Mouse (Mus musculus) ovary, adult 18-20 months (tissue): ENCODE data around the gene Ercc1.
A peak's percentile ranks its signal among the peaks of the same experiment; 100 is the strongest.

Source experiments
- DNase-seq: peaks from one replicate; pipeline ENCODE4 v3.0.0; 2022; ENCODE audit warnings: low spot score, mixed read lengths

Gene Ercc1

GRCm38 (mm10) chr7:19338060-19338459 is 6.5 kb upstream of the Ercc1 start:
- DNase-seq: no peak

- no peak for DNase-seq
These were observed 6.0 kb upstream of the Ercc1 start for GRCm38 (mm10) chr7:19338596-19338995.

GRCm38 (mm10) chr7:19341250-19341649 is 3.3 kb upstream of the Ercc1 start:
- DNase-seq: no peak

GRCm38 (mm10) chr7:19341761-19342409 is 2.7 kb upstream of the Ercc1 start:
- no peak for DNase-seq

- DNase-seq: no peak
These were observed 2.0 kb upstream of the Ercc1 start for GRCm38 (mm10) chr7:19342481-19343027.

- no peak for DNase-seq
These were observed 1.3 kb upstream of the Ercc1 start for GRCm38 (mm10) chr7:19343210-19343808.

GRCm38 (mm10) chr7:19344938-19345471 is 427 bp downstream of the Ercc1 start:
- peak; percentile 93 for DNase-seq

GRCm38 (mm10) chr7:19349188-19349915 is 4.8 kb downstream of the Ercc1 start:
- DNase-seq: no peak

GRCm38 (mm10) chr7:19350221-19350620 is 5.6 kb downstream of the Ercc1 start:
- DNase-seq: no peak

GRCm38 (mm10) chr7:19354991-19355390 is 10.4 kb downstream of the Ercc1 start:
- DNase-seq: no peak

- no peak for DNase-seq
These were observed 11.7 kb downstream of the Ercc1 start for GRCm38 (mm10) chr7:19356311-19356710.

- DNase-seq: no peak
These were observed 13.1 kb downstream of the Ercc1 start for GRCm38 (mm10) chr7:19357381-19358375.

GRCm38 (mm10) chr7:19358634-19359033 is 14.1 kb downstream of the Ercc1 start:
- no peak for DNase-seq

- peak; percentile 71 for DNase-seq
These were observed 14.8 kb downstream of the Ercc1 start, which contains the start of the genes Cd3eap and Ppp1r13l for GRCm38 (mm10) chr7:19359299-19359891. TSS of gene Cd3eap (minus strand) at chr7:19359483. TSS of gene Ppp1r13l (plus strand) at chr7:19359749.

- DNase-seq: peak; percentile 56
These were observed 15.5 kb downstream of the Ercc1 start for GRCm38 (mm10) chr7:19359892-19360641.

GRCm38 (mm10) chr7:19360944-19361343 is 16.4 kb downstream of the Ercc1 start:
- peak; percentile 90 for DNase-seq

GRCm38 (mm10) chr7:19361720-19362119 is 17.1 kb downstream of the Ercc1 start:
- DNase-seq: no peak

GRCm38 (mm10) chr7:19362276-19362675 is 17.7 kb downstream of the Ercc1 start:
- DNase-seq: no peak

- DNase-seq: peak; percentile 42
These were observed 19.3 kb downstream of the Ercc1 start for GRCm38 (mm10) chr7:19363881-19364280.

GRCm38 (mm10) chr7:19365376-19365775 is 20.8 kb downstream of the Ercc1 start:
- no peak for DNase-seq
